Mouse (Mus musculus) liver, postnatal 0 days (tissue): ENCODE data around the gene Ifitm1. TPM values are rescaled to one million over a fixed set of nuclear protein-coding genes. Genes with fewer than 3 reads are reported as not detected.

Experiments
- ATAC-seq: fragments of 200-750 bp; cut with Nextera tagmentation; 2 replicates; pipeline ENCODE4 v1.8.0; 2017; ENCODE audit warnings: mild to moderate bottlenecking, moderate library complexity
- DNase-seq: peaks from one replicate; pipeline ENCODE4 v3.0.0-alpha.2; 2016
- H3K27ac ChIP-seq: fragments of 300-500 bp; sonication (generic); 2 replicates; pipeline ENCODE4 v1.5.1; 2014; ENCODE audit warnings: antibody characterized with exemption, moderate library complexity, mild to moderate bottlenecking, low read depth
- H3K27me3 ChIP-seq: fragments of 300-500 bp; sonication (generic); 2 replicates; pipeline ENCODE4 v1.6.1; 2014; ENCODE audit warnings: low read length, control low read depth, mixed read lengths; ENCODE audit not compliant: insufficient read depth
- H3K36me3 ChIP-seq: fragments of 300-500 bp; sonication (generic); replicated peaks from 2 replicates; pipeline ENCODE4 v1.6.1; 2014; ENCODE audit warnings: mild to moderate bottlenecking, control low read depth, low read length, moderate library complexity, mixed read lengths; ENCODE audit not compliant: insufficient read depth
- H3K4me1 ChIP-seq: fragments of 300-500 bp; sonication (generic); 2 replicates; pipeline ENCODE4 v1.6.1; 2014; ENCODE audit warnings: antibody characterized with exemption, mild to moderate bottlenecking, control low read depth; ENCODE audit not compliant: insufficient read depth
- H3K4me2 ChIP-seq: fragments of 300-500 bp; sonication (generic); 2 replicates; pipeline ENCODE4 v1.6.1; 2014; ENCODE audit warnings: low read depth, mild to moderate bottlenecking, low read length, moderate library complexity, mixed read lengths
- H3K4me3 ChIP-seq: fragments of 300-500 bp; sonication (generic); 2 replicates; pipeline ENCODE4 v1.5.1; 2014; ENCODE audit warnings: low read depth, low read length
- H3K9ac ChIP-seq: fragments of 300-500 bp; sonication (generic); replicated peaks from 2 replicates; pipeline ENCODE4 v1.6.1; 2014; ENCODE audit warnings: mild to moderate bottlenecking, moderate library complexity
- H3K9me3 ChIP-seq: fragments of 300-500 bp; sonication (generic); 2 replicates; pipeline ENCODE4 v1.6.1; 2016; ENCODE audit warnings: mild to moderate bottlenecking, control low read depth, low read length, mixed read lengths
- CTCF ChIP-seq: sonication (generic); IDR thresholded peaks from 2 replicates; pipeline ENCODE4 v1.5.1; 2016; ENCODE audit warnings: antibody characterized with exemption, low read depth
- EP300 ChIP-seq: IDR thresholded peaks from 2 replicates; pipeline ENCODE4 v1.6.1; 2016; ENCODE audit warnings: antibody characterized with exemption, low read depth, mild to moderate bottlenecking
- WGBS: fragments of 180-500 bp; shearing (Covaris S2); extraction: QIAGEN DNeasy Blood & Tissue Kit; methylation state at CpG from one replicate; pipeline ENCODE4 v1.1.7; 2014; ENCODE audit not compliant: insufficient replicate concordance; 5-methylcytosine and 5-hydroxymethylcytosine counted together
- polyA plus RNA-seq: library from polyadenylated mRNA; unstranded; fragments of >200 nt; fragmentation: Nextera tagmentation; extraction: Ambion mirVana; gene quantifications from 2 replicates; pipeline ENCODE4 v1.2.1, GENCODE M21; 2015

Ifitm1 gene
- polyA plus RNA-seq, 1 experiment from 2014 or later = 38.6 TPM

- Histone ChIP-seq H3K4me2 (no peak overlapping the region), H3K9ac (no peak overlapping the region), H3K4me3 (no peak overlapping the region), H3K27me3 (no peaks in the 10 kb centered on the region), H3K36me3 (no peaks in the 10 kb centered on the region), H3K4me1 (peaks cover 26% of the 10 kb centered on the region), H3K27ac (peak overlapping the region; percentile 55), H3K9me3 (no peaks in the 10 kb centered on the region)
- 55% methylated on average over 6 of the region's 6 CpGs for WGBS
- peak; percentile 33 for DNase-seq
- TF ChIP-seq EP300 = no peak
- no peak for ATAC-seq
Observed at GRCm38 (mm10) chr7:141006446-141006845, 39.4 kb downstream of the Ifitm1 start.

- peak overlapping the region; percentile 39; the same call in 1 of the 2 replicates for H3K27ac ChIP-seq
- ATAC-seq = no peak
- 67% methylated on average over 5 of the region's 5 CpGs for WGBS
Observed at GRCm38 (mm10) chr7:141006914-141007313, 39.9 kb downstream of the Ifitm1 start.

GRCm38 (mm10) chr7:141008312-141008761 lies 41.3 kb downstream of the Ifitm1 start:
- Histone ChIP-seq H3K4me3 (peak overlapping the region; percentile 52), H3K36me3 (no peaks in the 10 kb centered on the region), H3K27me3 (no peaks in the 10 kb centered on the region), H3K27ac (peak overlapping the region; percentile 87; the same call in 1 of the 2 replicates), H3K4me1 (peaks cover 39% of the 10 kb centered on the region), H3K4me2 (peak overlapping the region; percentile 62), H3K9ac (no peak overlapping the region), H3K9me3 (no peaks in the 10 kb centered on the region)
- ATAC-seq (peak; percentile 53), DNase-seq (peak; percentile 69)
- WGBS = 3% methylated on average over 7 of the region's 7 CpGs
- peak; percentile 43; the same call in 1 of the 2 replicates for TF ChIP-seq EP300
- TF ChIP-seq CTCF = peak; percentile 63

More at GRCm38 (mm10) chr7:141006914-141007313, 39.9 kb downstream of the Ifitm1 start:
- TF ChIP-seq CTCF (no peak), EP300 (no peak)
- H3K36me3 ChIP-seq = no peaks in the 10 kb centered on the region
- H3K9me3 ChIP-seq = no peaks in the 10 kb centered on the region
- no peak overlapping the region for H3K4me2 ChIP-seq
- no peak overlapping the region for H3K4me3 ChIP-seq
- no peaks in the 10 kb centered on the region for H3K27me3 ChIP-seq
- no peak overlapping the region for H3K9ac ChIP-seq
- H3K4me1 ChIP-seq = peaks cover 31% of the 10 kb centered on the region
- DNase-seq = no peak

- 6% methylated on average over 20 of the region's 20 CpGs for WGBS
- Histone ChIP-seq H3K9ac (peak overlapping the region; percentile 64), H3K27ac (peak overlapping the region; percentile 87), H3K9me3 (no peaks in the 10 kb centered on the region), H3K4me2 (peak overlapping the region; percentile 62), H3K27me3 (no peaks in the 10 kb centered on the region), H3K4me3 (peak overlapping the region; percentile 52), H3K4me1 (peaks cover 40% of the 10 kb centered on the region), H3K36me3 (no peaks in the 10 kb centered on the region)
- peak; percentile 88 for DNase-seq
- TF ChIP-seq CTCF (peak; percentile 95), EP300 (no peak)
- ATAC-seq = peak; percentile 81
Observed at GRCm38 (mm10) chr7:141008938-141009660, 42.1 kb downstream of the Ifitm1 start.

- Histone ChIP-seq H3K4me2 (peak overlapping the region; percentile 62), H3K9ac (peak overlapping the region; percentile 64), H3K27me3 (no peaks in the 10 kb centered on the region), H3K27ac (peak overlapping the region; percentile 87), H3K9me3 (no peaks in the 10 kb centered on the region), H3K36me3 (no peaks in the 10 kb centered on the region), H3K4me1 (peaks cover 40% of the 10 kb centered on the region), H3K4me3 (peak overlapping the region; percentile 52)
- TF ChIP-seq EP300 (no peak), CTCF (no peak)
- DNase-seq (no peak), ATAC-seq (no peak)
- 73% methylated on average over 9 of the region's 9 CpGs for WGBS
Observed at GRCm38 (mm10) chr7:141009665-141010064, 42.6 kb downstream of the Ifitm1 start.

GRCm38 (mm10) chr7:141010593-141010992 lies 43.6 kb downstream of the Ifitm1 start, which contains the start of gene Ifitm3:
Gene Ifitm3, minus strand, starts transcription at chr7:141010770.
- Histone ChIP-seq H3K27me3 (no peaks in the 10 kb centered on the region), H3K9me3 (no peaks in the 10 kb centered on the region), H3K9ac (peak within 1 kb of the TSS; percentile 64), H3K4me1 (peaks cover 40% of the 10 kb centered on the region), H3K4me3 (peak within 1 kb of the TSS; percentile 52), H3K36me3 (no peaks in the 10 kb centered on the region), H3K27ac (peak within 1 kb of the TSS; percentile 87), H3K4me2 (peak within 1 kb of the TSS; percentile 62)
- DNase-seq (peak; percentile 47), ATAC-seq (no peak)
- TF ChIP-seq CTCF = no peak
- no peak for TF ChIP-seq EP300
- WGBS = 13% methylated on average over 10 of the region's 10 CpGs
